Mouse (Mus musculus): ENCODE data around the gene Pbx1.

- TF ChIP-seq POLR2A (IDR thresholded peaks at IDR 0.05; ENCODE audit: low read depth, low read length), result no peak
- no peak for TF ChIP-seq CTCF (IDR thresholded peaks at IDR 0.05; ENCODE audit: extremely low read depth, insufficient read length, insufficient replicate concordance, low read depth, low read length)
These were observed 981 bp downstream of the Pbx1 start for GRCm38 (mm10) chr1:168430868-168431710.

Measured in small intestine, adult 2 months (tissue).